Mouse (Mus musculus) NIH3T3 (cell line): Measurements from ENCODE around the gene Zc3h7a.
"Not testable (repeated sequence)": the region's sequence is repeated elsewhere in the genome, so short reads cannot be mapped to it uniquely, and the experiment has no call there.

Source experiments
- DNase-seq: peaks from one replicate; pipeline ENCODE4 v3.0.0-alpha.2; 2012; ENCODE audit warnings: low read depth

Gene Zc3h7a

GRCm38 (mm10) chr16:11176208-11176883 lies at the start of gene Zc3h7a:
Gene Zc3h7a (minus strand): TSS chr16:11176393.
- DNase-seq = peak; percentile 96

DNA sequence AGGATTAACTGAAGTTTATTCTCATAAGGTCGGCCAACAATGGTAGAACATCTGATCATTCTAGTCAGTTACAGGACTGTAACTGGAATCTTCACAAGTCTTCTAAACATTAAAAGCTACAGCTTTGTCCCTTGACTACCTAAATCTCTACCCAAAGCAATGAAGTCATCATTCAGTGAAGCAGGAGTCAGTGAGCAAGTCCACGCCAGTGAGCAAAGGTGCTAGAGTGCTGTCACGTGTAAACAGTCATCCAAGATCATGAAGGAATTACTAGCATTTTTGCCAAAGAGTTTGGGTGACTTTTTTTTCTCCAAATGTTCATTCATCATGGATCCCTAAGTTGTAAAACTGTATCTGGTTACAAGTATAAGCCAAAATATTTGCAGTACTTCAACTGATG lies 41.6 kb upstream of the Zc3h7a start:
- no peak for DNase-seq

GRCm38 (mm10) chr16:11203600-11204390 lies 27.6 kb upstream of the Zc3h7a start:
- DNase-seq = no peak

- peak; percentile 97 for DNase-seq
These were observed 26.7 kb upstream of the Zc3h7a start, which contains the start of gene Rsl1d1 for GRCm38 (mm10) chr16:11202571-11203554. Gene Rsl1d1 (minus strand): TSS chr16:11203331.

DNA sequence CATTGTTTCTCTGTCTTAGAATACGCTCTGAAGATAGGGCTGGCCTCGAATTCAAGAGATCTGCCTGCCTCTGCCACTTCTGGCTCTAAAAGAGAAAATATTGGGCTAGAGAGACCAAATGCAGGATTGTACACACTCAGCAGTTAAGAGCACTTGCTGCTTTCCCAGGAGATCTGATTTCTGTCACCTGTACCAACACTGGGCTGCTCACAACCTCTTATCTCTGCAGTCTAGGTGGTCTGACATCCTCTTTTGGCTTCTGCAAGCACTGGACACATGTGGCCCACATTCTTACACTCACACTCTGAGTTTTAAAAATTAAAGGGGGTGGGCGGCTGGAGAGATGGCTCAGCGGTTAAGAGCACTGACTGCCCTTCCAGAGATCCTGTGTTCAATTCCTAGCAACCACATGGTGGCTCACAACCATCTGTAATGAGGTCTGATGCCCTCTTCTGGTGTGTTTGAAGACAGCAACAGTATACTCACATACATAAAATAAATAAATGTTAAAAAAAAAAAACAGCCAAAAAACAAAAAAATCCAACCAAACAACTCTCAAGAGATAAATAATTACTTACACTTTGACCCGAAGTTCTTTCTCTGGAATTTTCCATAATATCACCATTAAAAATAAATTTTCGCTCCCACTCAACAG lies 25.7 kb upstream of the Zc3h7a start:
- no peak for DNase-seq

DNA sequence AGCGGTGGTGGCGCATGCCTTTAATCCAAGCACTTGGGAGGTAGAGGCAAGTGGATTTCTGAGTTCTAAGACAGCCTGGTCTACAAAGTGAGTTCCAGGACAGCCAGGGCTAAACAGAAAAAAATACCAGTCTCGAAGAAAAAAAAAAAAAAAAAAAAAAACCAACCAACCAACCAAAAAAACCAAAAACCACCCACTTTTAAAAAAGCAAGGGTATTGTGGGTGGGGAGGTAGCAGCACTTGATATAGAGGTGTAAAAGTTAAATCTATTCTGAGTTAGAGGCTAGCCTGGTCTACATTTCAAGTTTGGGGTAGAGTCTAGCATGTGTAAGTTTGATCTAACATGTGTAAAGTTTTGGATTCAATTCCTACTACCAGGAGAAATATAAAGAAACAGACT lies 24.1 kb upstream of the Zc3h7a start:
- DNase-seq = no peak

GRCm38 (mm10) chr16:11198467-11198866 lies 22.3 kb upstream of the Zc3h7a start:
- DNase-seq = peak; percentile 77

GRCm38 (mm10) chr16:11197052-11197451 lies 20.9 kb upstream of the Zc3h7a start:
- DNase-seq = no peak

GRCm38 (mm10) chr16:11193231-11193630 lies 17.0 kb upstream of the Zc3h7a start:
- no peak for DNase-seq

DNA sequence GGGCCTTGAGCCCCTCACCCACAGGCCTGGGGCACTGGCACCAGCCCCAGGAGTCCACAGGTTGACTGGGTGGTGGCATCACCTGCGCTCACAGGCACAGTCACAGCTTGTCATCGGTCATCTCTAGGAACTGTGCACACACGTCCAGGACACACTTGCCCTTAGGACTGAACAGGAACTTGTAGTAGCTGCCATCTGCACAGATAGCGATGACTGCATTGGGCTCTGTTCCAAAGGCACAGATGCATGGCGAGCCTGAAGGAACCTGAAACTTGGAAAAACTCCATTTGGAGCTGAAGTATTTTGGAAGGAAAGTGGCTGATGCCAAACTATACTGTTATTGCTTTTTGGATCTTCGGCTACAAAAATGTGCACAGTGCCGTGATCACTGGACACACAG lies 14.0 kb upstream of the Zc3h7a start:
- no peak for DNase-seq

- DNase-seq = no peak
These were observed 1.2 kb upstream of the Zc3h7a start for GRCm38 (mm10) chr16:11177404-11177803.

DNA sequence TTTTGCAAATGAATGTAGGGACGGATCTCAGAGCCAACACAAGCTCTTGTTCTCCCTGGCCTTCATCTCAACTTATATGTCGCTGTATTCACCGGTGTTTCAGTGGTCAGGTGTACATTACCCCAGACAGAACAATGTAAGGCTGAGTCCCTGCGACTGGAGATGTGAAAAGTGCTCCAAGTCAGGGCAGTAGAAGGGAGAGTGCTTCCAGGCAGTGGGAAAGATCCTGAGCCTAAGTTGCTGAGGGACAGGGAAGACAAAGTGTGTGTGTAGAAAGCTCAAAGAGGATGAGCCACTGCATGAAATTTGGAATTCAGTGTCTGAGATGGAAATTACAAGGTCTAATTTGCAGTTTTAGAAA lies 671 bp upstream of the Zc3h7a start:
- DNase-seq = no peak

DNA sequence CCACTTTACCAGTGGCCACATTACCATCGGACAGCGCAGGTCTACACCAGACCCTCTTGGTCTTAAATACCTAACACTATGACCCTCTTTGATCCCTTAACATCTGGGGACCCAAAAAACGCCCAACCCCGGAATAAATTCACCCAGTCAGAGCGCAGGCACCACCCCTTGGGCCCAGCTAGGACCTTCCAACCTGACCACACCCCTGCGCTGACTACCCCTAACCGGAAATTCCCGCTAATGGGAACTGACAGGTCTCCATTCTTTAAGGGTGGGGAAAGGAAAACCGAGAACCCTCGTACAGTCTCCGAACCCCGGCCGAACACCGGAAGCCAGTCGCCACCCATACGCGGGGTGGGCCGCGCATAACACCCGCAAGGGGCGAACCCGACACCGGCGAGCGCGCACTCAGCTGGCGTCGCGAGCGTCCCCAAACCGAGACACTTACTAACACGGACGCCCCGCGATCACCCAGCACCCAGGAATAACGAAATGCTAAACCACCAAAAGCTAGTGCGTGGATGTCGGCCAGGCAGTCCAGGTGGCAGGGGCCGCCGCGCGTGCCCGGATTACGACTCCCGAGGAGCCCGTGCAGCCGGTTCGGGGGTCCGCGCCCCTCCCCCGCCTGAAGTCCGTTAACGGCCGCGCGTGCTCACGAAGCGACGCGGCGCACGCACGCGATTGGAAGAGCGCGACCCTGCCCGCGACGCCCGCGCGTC lies 545 bp downstream of the Zc3h7a start:
- peak; percentile 81 for DNase-seq

DNA sequence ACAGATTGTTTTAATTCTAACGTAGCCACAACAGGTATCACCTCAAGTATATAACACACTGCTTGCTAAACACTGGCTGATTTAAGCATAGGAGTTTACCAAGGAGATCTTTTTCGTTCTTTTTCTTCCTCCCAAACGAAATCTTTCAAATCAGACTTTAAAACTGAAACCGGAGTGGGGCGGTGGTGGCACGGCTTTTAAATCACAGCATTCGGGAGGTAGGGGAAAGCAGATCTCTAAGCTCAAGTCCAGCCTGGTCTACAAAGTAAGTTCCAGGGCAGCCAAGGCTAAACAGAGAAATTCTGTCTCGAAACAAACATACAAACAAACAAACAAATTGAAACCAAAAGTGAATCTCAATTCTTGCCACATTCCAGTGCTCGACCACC lies 1.1 kb downstream of the Zc3h7a start:
- DNase-seq = peak; percentile 36

DNA sequence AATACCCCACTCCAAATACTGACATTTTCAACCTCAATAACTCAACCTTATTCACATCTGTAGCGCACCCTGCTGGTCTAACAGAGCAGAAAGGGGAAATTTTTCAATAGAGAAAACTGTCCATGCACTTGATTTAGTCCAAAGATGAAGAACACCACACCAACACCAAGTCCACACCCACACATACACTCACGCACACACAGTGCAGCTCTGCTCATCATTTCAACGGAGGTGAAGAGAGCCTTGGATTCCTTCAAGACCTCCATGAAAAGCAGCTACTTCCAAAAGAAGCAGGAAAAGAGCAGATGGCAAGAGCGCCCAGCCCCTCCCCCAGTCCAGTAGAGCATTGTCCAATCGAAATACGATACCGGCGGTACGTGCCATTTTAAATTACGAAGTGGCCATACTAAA lies 1.5 kb downstream of the Zc3h7a start:
- peak; percentile 78 for DNase-seq

DNA sequence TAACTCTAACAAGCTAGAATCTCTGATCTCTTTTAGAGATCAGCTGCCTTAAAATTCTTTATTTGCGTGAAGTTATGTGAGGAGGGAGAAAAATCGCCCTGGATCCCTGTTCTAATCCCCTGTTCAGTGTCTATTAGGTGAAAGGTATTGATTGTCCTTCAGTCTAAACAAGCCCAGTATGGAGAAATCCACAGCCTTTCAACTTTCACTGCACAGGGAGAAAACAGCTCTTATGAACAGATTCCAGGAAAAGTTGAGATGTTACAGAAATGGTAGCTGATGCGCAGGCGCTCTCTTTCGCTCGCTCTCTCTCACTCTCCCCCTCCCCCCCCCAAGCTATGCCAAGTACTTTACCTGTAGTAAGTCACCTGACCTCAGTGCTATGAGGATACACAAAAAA lies 4.5 kb downstream of the Zc3h7a start:
- no peak for DNase-seq

DNA sequence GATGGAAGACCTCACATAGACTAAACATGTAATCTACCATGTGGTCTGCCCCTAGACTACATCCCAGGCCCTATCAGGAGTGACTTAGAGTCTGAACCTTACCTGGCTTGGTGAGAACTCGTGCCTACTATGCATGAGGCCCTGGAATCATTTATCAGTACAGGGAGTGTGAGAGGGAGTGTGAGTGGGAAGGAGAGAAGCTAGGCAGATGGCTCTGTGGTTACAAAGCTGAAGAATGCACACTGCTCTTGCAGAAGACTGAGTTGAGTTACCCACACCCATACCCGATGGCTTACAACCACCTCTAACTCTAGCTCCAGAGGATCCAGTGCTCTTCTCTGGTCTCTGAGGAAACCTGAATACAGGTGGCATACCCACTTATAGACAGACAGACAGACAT lies 9.8 kb downstream of the Zc3h7a start:
- no peak for DNase-seq

- no peak for DNase-seq
These were observed 11.4 kb downstream of the Zc3h7a start for GRCm38 (mm10) chr16:11164695-11165255.

- not testable (repeated sequence) for DNase-seq
These were observed 18.5 kb downstream of the Zc3h7a start for GRCm38 (mm10) chr16:11157721-11158120.

DNA sequence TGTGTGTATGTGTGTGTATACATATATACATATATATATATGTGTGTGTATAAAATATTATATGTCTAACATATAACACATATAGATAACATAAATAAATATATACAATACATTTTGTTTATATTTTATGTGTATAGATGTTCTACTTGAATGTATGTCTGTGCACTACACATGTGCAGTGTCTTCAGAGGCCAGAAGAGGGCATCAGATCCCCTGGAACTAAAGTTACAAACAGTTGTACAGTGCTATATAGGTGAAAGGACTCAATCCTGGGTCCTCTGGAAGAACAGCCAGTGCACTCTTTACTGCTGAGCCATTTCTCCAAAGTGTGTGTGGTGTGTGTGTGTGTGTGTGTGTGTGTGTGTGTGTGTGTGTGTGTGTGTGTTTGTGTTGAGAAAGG lies 21.7 kb downstream of the Zc3h7a start:
- DNase-seq = no peak
